Mouse (Mus musculus): ENCODE data around the gene Sez6l. TPM values are rescaled to one million over a fixed set of nuclear protein-coding genes. Genes with fewer than 3 reads are reported as not detected.

The Sez6l gene
- polyA plus RNA-seq, 1 experiment from 2014 or later: 0.38 TPM

GRCm38 (mm10) chr5:112551975-112552728 lies 24.8 kb downstream of the Sez6l start:
- H3K27me3 ChIP-seq (ENCODE audit: control insufficient read depth, insufficient read depth, low read depth, low read length): no peaks in the 10 kb centered on the region
- H3K9me3 ChIP-seq (ENCODE audit: control insufficient read depth, low read length): no peaks in the 10 kb centered on the region
- H3K4me3 ChIP-seq (ENCODE audit: low read length): no peak overlapping the region
- no peak overlapping the region for H3K9ac ChIP-seq (ENCODE audit: low read length)
- 42% methylated on average over 15 of the region's 17 CpGs for WGBS
- H3K27ac ChIP-seq (ENCODE audit: low read length): no peak overlapping the region
- peak; percentile 18; the same call in 1 of the 2 replicates for ATAC-seq (ENCODE audit: low read depth)
- H3K4me1 ChIP-seq (replicated peaks; ENCODE audit: control insufficient read depth, insufficient read depth, low read length): peaks cover 17% of the 10 kb centered on the region
- no peak overlapping the region for H3K4me2 ChIP-seq (ENCODE audit: low read depth, low read length)
- no peaks in the 10 kb centered on the region for H3K36me3 ChIP-seq (ENCODE audit: control insufficient read depth, insufficient read depth, low read length)

DNA sequence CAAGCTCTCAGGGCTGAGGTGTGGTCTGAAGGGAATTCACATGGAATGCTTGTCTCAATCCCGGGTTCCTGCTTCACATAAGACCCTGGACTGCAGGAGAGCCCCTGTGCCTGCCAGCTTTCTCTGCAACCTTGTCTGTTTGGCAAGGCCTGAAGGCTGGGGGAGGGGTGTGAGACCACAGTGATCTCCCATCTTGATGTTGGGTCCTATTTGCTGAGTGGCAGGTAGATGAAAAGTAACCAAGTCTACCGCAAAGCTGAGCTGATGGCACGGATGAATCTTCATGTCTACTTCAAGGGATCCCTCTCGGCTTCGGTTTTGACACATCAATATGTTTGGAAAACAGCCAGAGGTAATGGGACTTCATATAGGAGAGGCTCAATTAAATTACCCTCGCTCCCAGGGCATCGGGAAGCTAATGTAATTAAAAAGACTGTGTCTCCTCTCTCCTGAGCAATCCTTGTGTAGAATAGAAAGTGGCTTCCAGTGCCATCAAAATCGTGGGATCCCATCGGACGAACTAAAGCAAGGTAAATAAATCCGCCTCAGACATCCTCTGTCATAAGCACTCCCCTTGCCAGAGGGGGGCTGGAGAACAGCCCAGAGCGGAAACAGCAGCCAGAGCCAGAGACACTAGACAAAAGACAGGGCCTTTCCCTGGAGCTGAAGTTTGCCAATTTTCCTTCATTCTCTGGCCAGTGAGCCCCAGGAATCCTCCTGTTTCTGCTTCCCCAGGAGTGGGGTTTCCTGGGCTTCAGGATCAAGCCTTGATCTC lies 28.0 kb downstream of the Sez6l start:
- no peak overlapping the region for H3K4me2 ChIP-seq (ENCODE audit: low read depth, low read length)
- peak; percentile 66; the same call in 1 of the 2 replicates for ATAC-seq (ENCODE audit: low read depth)

DNA sequence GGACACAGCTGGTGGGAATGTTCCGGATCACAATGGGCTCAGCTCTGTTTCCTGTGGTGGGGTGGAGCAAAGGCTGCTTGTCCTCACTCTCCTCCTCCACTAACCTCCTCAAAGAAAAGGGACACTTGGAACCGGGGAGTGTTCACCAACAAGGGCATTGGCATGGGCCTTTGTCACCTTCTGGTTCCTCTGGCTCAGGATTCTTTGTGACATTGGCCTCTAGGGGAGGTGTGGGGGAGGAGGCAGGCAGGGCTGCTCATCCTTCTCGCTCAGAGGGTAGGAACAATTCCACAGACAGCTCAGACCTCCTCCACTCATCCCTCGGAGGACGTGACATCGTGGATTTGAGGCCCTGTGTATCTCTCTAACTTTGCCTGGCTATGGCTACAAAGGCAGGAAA lies 30.2 kb downstream of the Sez6l start:
- 56% methylated on average over 6 of the region's 6 CpGs for WGBS
- no peak overlapping the region for H3K9ac ChIP-seq (ENCODE audit: low read length)
- peaks cover 16% of the 10 kb centered on the region for H3K4me1 ChIP-seq (replicated peaks; ENCODE audit: control insufficient read depth, insufficient read depth, low read length)
- H3K9me3 ChIP-seq (ENCODE audit: control insufficient read depth, low read length): no peaks in the 10 kb centered on the region
- H3K27ac ChIP-seq (ENCODE audit: low read length): no peak overlapping the region
- H3K4me2 ChIP-seq (ENCODE audit: low read depth, low read length): no peak overlapping the region
- no peak for ATAC-seq (ENCODE audit: low read depth)
- H3K27me3 ChIP-seq (ENCODE audit: control insufficient read depth, insufficient read depth, low read depth, low read length): no peaks in the 10 kb centered on the region
- no peaks in the 10 kb centered on the region for H3K36me3 ChIP-seq (ENCODE audit: control insufficient read depth, insufficient read depth, low read length)
- H3K4me3 ChIP-seq (ENCODE audit: low read length): no peak overlapping the region

More for the DNA sequence above, 28.0 kb downstream of the Sez6l start:
- WGBS: 29% methylated on average over 12 of the region's 12 CpGs
- Histone ChIP-seq H3K9me3 (ENCODE audit: control insufficient read depth, low read length) (no peaks in the 10 kb centered on the region), H3K9ac (ENCODE audit: low read length) (no peak overlapping the region), H3K4me3 (ENCODE audit: low read length) (no peak overlapping the region), H3K27ac (ENCODE audit: low read length) (peak overlapping the region; percentile 38; the same call in 1 of the 2 replicates), H3K4me1 (replicated peaks; ENCODE audit: control insufficient read depth, insufficient read depth, low read length) (peaks cover 17% of the 10 kb centered on the region), H3K36me3 (ENCODE audit: control insufficient read depth, insufficient read depth, low read length) (no peaks in the 10 kb centered on the region), H3K27me3 (ENCODE audit: control insufficient read depth, insufficient read depth, low read depth, low read length) (no peaks in the 10 kb centered on the region)

DNA sequence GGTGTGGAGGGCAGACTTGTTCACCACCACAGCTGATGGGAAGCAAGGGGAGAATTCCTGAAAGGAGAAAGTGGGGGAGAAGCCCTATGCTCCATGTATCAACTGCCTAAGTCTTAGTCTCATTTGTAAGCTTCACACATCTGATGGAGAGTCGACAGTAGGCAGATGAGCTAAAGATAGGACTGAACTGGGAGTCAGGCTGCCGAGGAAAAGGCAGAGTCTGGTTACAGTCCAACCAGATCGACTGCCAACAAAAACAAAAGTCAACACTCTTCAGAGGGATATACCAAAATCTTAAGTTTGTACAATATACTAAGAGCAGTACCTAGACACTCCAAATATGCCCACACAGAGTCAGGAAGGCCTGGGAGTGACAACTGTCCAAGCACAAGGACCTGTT lies 38.7 kb downstream of the Sez6l start:
- Histone ChIP-seq H3K27ac (ENCODE audit: low read length) (no peak overlapping the region), H3K27me3 (ENCODE audit: control insufficient read depth, insufficient read depth, low read depth, low read length) (no peaks in the 10 kb centered on the region)
- WGBS: 28% methylated on average over 3 of the region's 3 CpGs

GRCm38 (mm10) chr5:112535868-112536267 lies 41.1 kb downstream of the Sez6l start:
- no peak; the same call in 1 of the 2 replicates for ATAC-seq (ENCODE audit: low read depth)
- no peak overlapping the region for H3K4me2 ChIP-seq (ENCODE audit: low read depth, low read length)
- H3K36me3 ChIP-seq (ENCODE audit: control insufficient read depth, insufficient read depth, low read length): no peaks in the 10 kb centered on the region
- no peak overlapping the region for H3K27ac ChIP-seq (ENCODE audit: low read length)
- WGBS: 61% methylated on average over 12 of the region's 12 CpGs
- H3K4me1 ChIP-seq (replicated peaks; ENCODE audit: control insufficient read depth, insufficient read depth, low read length): no peaks in the 10 kb centered on the region
- no peaks in the 10 kb centered on the region for H3K27me3 ChIP-seq (ENCODE audit: control insufficient read depth, insufficient read depth, low read depth, low read length)
- no peak overlapping the region for H3K9ac ChIP-seq (ENCODE audit: low read length)
- H3K9me3 ChIP-seq (ENCODE audit: control insufficient read depth, low read length): peaks cover 3% of the 10 kb centered on the region; the same call in 1 of the 2 replicates
- H3K4me3 ChIP-seq (ENCODE audit: low read length): no peak overlapping the region

More for the DNA sequence above, 38.7 kb downstream of the Sez6l start:
- no peak for ATAC-seq (ENCODE audit: low read depth)
- no peaks in the 10 kb centered on the region for H3K9me3 ChIP-seq (ENCODE audit: control insufficient read depth, low read length)
- no peaks in the 10 kb centered on the region for H3K36me3 ChIP-seq (ENCODE audit: control insufficient read depth, insufficient read depth, low read length)
- H3K4me3 ChIP-seq (ENCODE audit: low read length): no peak overlapping the region
- no peak overlapping the region for H3K4me2 ChIP-seq (ENCODE audit: low read depth, low read length)
- no peak overlapping the region for H3K9ac ChIP-seq (ENCODE audit: low read length)
- H3K4me1 ChIP-seq (replicated peaks; ENCODE audit: control insufficient read depth, insufficient read depth, low read length): no peaks in the 10 kb centered on the region

DNA sequence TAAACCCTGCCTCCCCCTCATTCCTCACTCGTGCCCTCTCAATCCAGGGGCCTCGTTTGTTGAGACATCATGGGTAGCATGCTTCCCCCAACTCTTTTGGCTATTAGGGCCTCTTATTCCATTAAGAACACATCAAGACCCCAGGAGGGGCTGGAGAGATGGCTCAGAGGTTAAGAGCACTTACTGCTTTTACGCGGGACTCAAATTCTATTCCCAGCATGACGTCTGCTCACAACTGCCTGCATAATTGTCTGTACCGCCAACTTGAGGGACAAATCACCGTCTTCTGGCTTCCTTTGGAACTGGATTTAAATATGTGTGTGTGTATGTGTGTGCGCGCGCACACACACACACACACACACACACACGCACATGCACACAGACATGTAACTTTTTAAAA lies 42.8 kb downstream of the Sez6l start:
- no peaks in the 10 kb centered on the region for H3K27me3 ChIP-seq (ENCODE audit: control insufficient read depth, insufficient read depth, low read depth, low read length)
- no peak overlapping the region for H3K4me3 ChIP-seq (ENCODE audit: low read length)
- H3K4me2 ChIP-seq (ENCODE audit: low read depth, low read length): no peak overlapping the region
- WGBS: 45% methylated on average over 11 of the region's 11 CpGs
- H3K36me3 ChIP-seq (ENCODE audit: control insufficient read depth, insufficient read depth, low read length): no peaks in the 10 kb centered on the region
- H3K27ac ChIP-seq (ENCODE audit: low read length): no peak overlapping the region
- peaks cover 3% of the 10 kb centered on the region; the same call in 1 of the 2 replicates for H3K9me3 ChIP-seq (ENCODE audit: control insufficient read depth, low read length)
- no peaks in the 10 kb centered on the region for H3K4me1 ChIP-seq (replicated peaks; ENCODE audit: control insufficient read depth, insufficient read depth, low read length)
- no peak for ATAC-seq (ENCODE audit: low read depth)
- no peak overlapping the region for H3K9ac ChIP-seq (ENCODE audit: low read length)

DNA sequence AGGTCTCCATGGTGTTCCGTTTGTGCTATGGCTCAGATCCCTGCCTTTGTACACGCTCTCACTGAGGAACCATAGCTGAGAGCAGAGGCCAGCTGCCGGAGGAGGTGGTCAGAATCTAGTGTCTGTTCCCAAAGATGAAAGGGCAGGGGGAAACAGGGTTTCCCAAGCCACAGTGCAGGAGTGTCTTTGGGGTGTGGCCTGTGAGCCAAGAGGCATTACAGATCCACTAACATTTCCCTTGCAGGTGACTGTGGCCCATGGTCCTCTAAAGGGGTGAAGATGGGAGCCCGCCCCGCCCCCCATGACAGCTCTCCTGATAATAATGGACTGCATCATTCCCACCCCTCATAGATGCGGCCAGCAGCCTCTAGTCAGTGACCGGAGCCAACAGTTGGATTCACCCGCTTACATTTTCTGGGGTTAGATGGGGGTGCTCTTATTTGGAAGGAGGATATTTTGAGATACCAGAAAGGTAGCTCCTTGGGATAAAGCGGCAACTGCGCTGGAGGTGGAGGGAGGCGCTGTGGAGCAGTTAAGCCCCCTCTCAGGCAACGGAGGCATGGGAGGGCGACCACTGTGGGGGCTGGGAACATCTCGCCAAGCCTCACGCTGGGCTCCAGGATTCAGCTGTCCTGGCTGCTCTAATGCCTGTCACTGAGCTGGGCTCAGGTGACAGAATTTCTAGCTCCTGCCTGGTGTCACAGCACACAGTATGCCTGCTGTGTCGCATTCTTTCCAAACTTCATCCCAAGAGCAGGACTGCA lies 43.5 kb downstream of the Sez6l start:
- Histone ChIP-seq H3K36me3 (ENCODE audit: control insufficient read depth, insufficient read depth, low read length) (no peaks in the 10 kb centered on the region), H3K9ac (ENCODE audit: low read length) (no peak overlapping the region), H3K4me2 (ENCODE audit: low read depth, low read length) (no peak overlapping the region), H3K27me3 (ENCODE audit: control insufficient read depth, insufficient read depth, low read depth, low read length) (no peaks in the 10 kb centered on the region), H3K27ac (ENCODE audit: low read length) (no peak overlapping the region), H3K4me3 (ENCODE audit: low read length) (no peak overlapping the region), H3K9me3 (ENCODE audit: control insufficient read depth, low read length) (peaks cover 3% of the 10 kb centered on the region; the same call in 1 of the 2 replicates), H3K4me1 (replicated peaks; ENCODE audit: control insufficient read depth, insufficient read depth, low read length) (no peaks in the 10 kb centered on the region)
- no peak for ATAC-seq (ENCODE audit: low read depth)
- WGBS: 54% methylated on average over 15 of the region's 16 CpGs

DNA sequence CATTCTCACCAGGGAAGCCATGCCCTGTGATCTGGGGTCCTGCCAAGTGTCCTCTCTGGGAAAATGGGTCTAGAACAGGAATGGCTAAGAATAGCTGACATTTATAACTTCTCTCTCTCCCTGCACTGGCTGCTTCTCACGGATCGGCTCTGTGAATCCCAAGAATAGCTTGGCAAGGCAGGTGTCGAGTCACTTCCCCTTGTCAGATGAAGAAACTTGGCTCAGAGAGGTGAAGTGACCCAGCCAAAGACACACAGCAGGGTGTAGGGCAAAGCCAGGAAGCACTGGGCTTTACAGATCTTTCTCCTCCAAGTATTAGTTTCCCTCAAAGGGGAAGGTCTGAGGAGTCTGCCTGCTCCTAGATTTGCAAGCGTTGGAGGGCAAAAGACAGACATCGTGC lies 44.1 kb downstream of the Sez6l start:
- Histone ChIP-seq H3K9ac (ENCODE audit: low read length) (no peak overlapping the region), H3K27me3 (ENCODE audit: control insufficient read depth, insufficient read depth, low read depth, low read length) (no peaks in the 10 kb centered on the region), H3K4me2 (ENCODE audit: low read depth, low read length) (no peak overlapping the region), H3K27ac (ENCODE audit: low read length) (no peak overlapping the region), H3K36me3 (ENCODE audit: control insufficient read depth, insufficient read depth, low read length) (no peaks in the 10 kb centered on the region), H3K4me1 (replicated peaks; ENCODE audit: control insufficient read depth, insufficient read depth, low read length) (no peaks in the 10 kb centered on the region), H3K9me3 (ENCODE audit: control insufficient read depth, low read length) (peaks cover 3% of the 10 kb centered on the region; the same call in 1 of the 2 replicates), H3K4me3 (ENCODE audit: low read length) (no peak overlapping the region)
- WGBS: 78% methylated on average over 5 of the region's 5 CpGs
- no peak for ATAC-seq (ENCODE audit: low read depth)

DNA sequence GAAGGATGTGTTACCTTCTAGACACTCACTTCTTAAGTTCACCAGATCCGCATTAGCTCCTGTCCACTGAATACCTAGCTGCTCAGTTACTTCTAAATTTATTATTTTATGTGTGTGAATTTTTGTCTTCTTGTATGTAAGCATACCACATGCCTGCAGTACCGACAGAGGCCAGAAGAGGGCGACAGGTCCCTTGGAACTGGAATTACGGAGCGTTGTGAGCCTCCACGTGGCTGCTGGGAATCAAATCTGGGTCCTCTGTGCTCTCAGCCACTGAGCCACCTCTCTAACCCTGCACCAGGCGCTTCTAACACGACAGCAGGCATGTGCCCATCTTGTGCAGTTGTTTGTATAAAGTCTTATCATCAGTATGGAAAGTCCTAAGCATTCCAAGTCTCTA lies 44.8 kb downstream of the Sez6l start:
- peaks cover 3% of the 10 kb centered on the region; the same call in 1 of the 2 replicates for H3K9me3 ChIP-seq (ENCODE audit: control insufficient read depth, low read length)
- H3K9ac ChIP-seq (ENCODE audit: low read length): no peak overlapping the region
- H3K4me2 ChIP-seq (ENCODE audit: low read depth, low read length): no peak overlapping the region
- 63% methylated on average over 8 of the region's 8 CpGs for WGBS
- no peaks in the 10 kb centered on the region for H3K36me3 ChIP-seq (ENCODE audit: control insufficient read depth, insufficient read depth, low read length)
- H3K4me3 ChIP-seq (ENCODE audit: low read length): no peak overlapping the region
- no peaks in the 10 kb centered on the region for H3K4me1 ChIP-seq (replicated peaks; ENCODE audit: control insufficient read depth, insufficient read depth, low read length)
- no peaks in the 10 kb centered on the region for H3K27me3 ChIP-seq (ENCODE audit: control insufficient read depth, insufficient read depth, low read depth, low read length)
- no peak overlapping the region for H3K27ac ChIP-seq (ENCODE audit: low read length)
- ATAC-seq (ENCODE audit: low read depth): no peak
